Mouse (Mus musculus): Measurements from ENCODE around the gene Zbtb40.

- TF ChIP-seq POLR2A (IDR thresholded peaks at IDR 0.05; ENCODE audit: borderline replicate concordance, extremely low read depth, insufficient read depth, insufficient read length, poor library complexity, severe bottlenecking) = no peak
- TF ChIP-seq CTCF (IDR thresholded peaks at IDR 0.05; ENCODE audit: borderline replicate concordance, extremely low read depth, insufficient read depth, insufficient read length) = no peak
These were observed 94.0 kb downstream of the Zbtb40 start for GRCm38 (mm10) chr4:136954562-136954961.

Measured in brain, embryonic 14.5 days (tissue).